8 mouse cellular contexts compared by ENCODE assay signal in the genomic region with DNA sequence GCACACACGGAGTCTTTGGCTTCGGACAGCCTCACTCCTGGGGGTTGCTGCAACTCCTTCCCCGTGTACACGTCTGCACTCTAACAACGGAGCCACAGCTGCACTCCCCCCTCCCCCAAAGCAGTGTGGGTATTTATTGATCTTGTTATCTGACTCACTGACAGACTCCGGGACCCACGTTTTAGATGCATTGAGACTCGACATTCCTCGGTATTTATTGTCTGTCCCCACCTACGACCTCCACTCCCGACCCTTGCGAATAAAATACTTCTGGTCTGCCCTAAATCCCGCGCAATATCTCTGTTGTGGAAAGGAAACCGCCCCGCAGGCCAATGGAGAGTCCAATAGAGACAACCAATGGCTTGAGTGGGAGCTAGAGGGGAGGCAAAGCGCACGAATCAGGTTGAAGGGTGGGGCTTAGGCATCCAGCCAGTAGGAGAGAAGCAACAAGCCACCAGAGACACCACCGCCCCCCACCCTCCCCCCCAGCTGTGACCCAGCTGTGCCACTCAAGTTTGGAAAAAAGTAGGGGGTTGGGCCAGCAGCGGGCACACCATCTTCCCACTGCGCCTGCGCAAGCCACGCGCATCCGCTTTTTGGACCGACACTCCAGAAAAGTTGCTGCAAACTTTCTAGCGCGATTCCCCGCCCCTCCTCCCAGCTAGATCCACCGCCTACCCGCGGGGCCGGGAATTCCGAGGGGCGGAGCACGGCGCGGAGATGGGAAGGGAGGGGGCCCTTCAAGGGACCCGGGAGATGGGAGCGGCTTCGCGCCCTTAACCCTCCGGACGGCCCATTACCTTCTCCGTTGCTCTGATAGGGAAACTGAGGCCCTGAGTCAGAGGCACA. TPM values are rescaled to one million over a fixed set of nuclear protein-coding genes. Genes with fewer than 3 reads are reported as not detected.
A peak's percentile ranks its signal among the peaks of the same experiment; 100 is the strongest.
DNase-seq lines count a peak whose midpoint lies in the region; ATAC-seq and TF ChIP-seq lines count a peak whose summit lies in the region.

No protein-coding gene starts in this region.

- no peaks in the 10 kb centered on the region for H3K27me3 ChIP-seq in lung, postnatal 0 days (replicated peaks; ENCODE audit: insufficient read depth, low read length)

- peak overlapping the region; percentile 92 for H3K27ac ChIP-seq in lung, postnatal 0 days (ENCODE audit: low read length)

- peak; percentile 94 for DNase-seq in MEL-GATA-1-ER (ENCODE audit: extremely low read depth, low read depth)
- peak; percentile 45 for DNase-seq in cerebellum, adult 9-10 months
- peak; percentile 85 for DNase-seq in layer of hippocampus, adult 9-11 months
- peak; percentile 99 for DNase-seq in lung, postnatal 0 days (ENCODE audit: low spot score)
- DNase-seq in ovary, postnatal 36 days (ENCODE audit: low spot score) = peak; percentile 99
- DNase-seq in thymus, postnatal 14 days = peak; percentile 95

- TF ChIP-seq EP300 in lung, postnatal 0 days (IDR thresholded peaks at IDR 0.05) = no peak

- H3K4me1 ChIP-seq in lung, postnatal 0 days (ENCODE audit: insufficient read depth, low read depth, low read length) = peaks cover 14% of the 10 kb centered on the region

- ATAC-seq in frontal cortex, adult (ENCODE audit: low TSS enrichment) = peak; percentile 32; the same call in 1 of the 2 replicates
- ATAC-seq in hematopoietic stem cell, adult 5-6 weeks (replicated peaks in 1 of 2; ENCODE audit: insufficient read depth in 1 of 2, low FRiP score in 2 of 2, low TSS enrichment in 1 of 2, low read depth in 1 of 2, poor library complexity in 2 of 2, severe bottlenecking in 2 of 2) = peak; percentile 74 to 75
- ATAC-seq in lung, postnatal 0 days = peak; percentile 89

- H3K4me2 ChIP-seq in lung, postnatal 0 days (replicated peaks; ENCODE audit: low read depth, low read length) = peak overlapping the region; percentile 93

- H3K36me3 ChIP-seq in lung, postnatal 0 days (ENCODE audit: insufficient read depth, low read length) = no peaks in the 10 kb centered on the region

- no peak for TF ChIP-seq CTCF in lung, postnatal 0 days (IDR thresholded peaks at IDR 0.05)

- peak overlapping the region; percentile 55 for H3K9ac ChIP-seq in lung, postnatal 0 days (replicated peaks; ENCODE audit: low read depth)

- H3K9me3 ChIP-seq in lung, postnatal 0 days (ENCODE audit: low read length) = no peaks in the 10 kb centered on the region

- peak overlapping the region; percentile 69 for H3K4me3 ChIP-seq in lung, postnatal 0 days (ENCODE audit: low read depth, low read length)

- WGBS in lung, postnatal 0 days = under 1% methylated on average over 43 of the region's 45 CpGs

RNA-seq across cellular contexts. Expression of gene Six5, which starts 0.6 kb away (rescaled TPM):
- 7.9 and 9.3 TPM in 2 replicates for total RNA-seq in hematopoietic stem cell, adult 5-6 weeks (2017)
- polyA plus RNA-seq in lung, postnatal 0 days (2015; fragmentation: Nextera tagmentation; extraction: Ambion mirVana) = 4.2 and 4.7 TPM in 2 replicates

RNA-seq across cellular contexts. Expression of gene Dmpk, which starts 10.1 kb away (rescaled TPM):
- 3.6 TPM in 1 of 2 replicates, not detected in the other for total RNA-seq in hematopoietic stem cell, adult 5-6 weeks (2017)
- polyA plus RNA-seq in lung, postnatal 0 days (2015; fragmentation: Nextera tagmentation; extraction: Ambion mirVana) = 11.5 and 14.7 TPM in 2 replicates

RNA-seq across cellular contexts. Expression of gene Dmwd, which starts 17.7 kb away (rescaled TPM):
- 13.5 TPM in 2 replicates for total RNA-seq in hematopoietic stem cell, adult 5-6 weeks (2017)
- polyA plus RNA-seq in lung, postnatal 0 days (2015; fragmentation: Nextera tagmentation; extraction: Ambion mirVana) = 9.7 and 12.0 TPM in 2 replicates

RNA-seq across cellular contexts. Expression of gene Gm4969, which starts 24.4 kb away (rescaled TPM):
- total RNA-seq in hematopoietic stem cell, adult 5-6 weeks (2017) = 0.50 and 1.1 TPM in 2 replicates
- 0.20 and 0.23 TPM in 2 replicates for polyA plus RNA-seq in lung, postnatal 0 days (2015; fragmentation: Nextera tagmentation; extraction: Ambion mirVana)

RNA-seq across cellular contexts. Expression of gene Fbxo46, which starts 25.9 kb away (rescaled TPM):
- 7.8 and 8.3 TPM in 2 replicates for total RNA-seq in hematopoietic stem cell, adult 5-6 weeks (2017)
- 9.9 and 10.1 TPM in 2 replicates for polyA plus RNA-seq in lung, postnatal 0 days (2015; fragmentation: Nextera tagmentation; extraction: Ambion mirVana)

Comparison
In these comparisons a context has a peak if more than half of its experiments do, and no peak if none do; other contexts are left out.
1. Peak in every context shown above with its lines: DNase-seq, ATAC-seq, H3K4me3 ChIP-seq and H3K27ac ChIP-seq.
2. DNase-seq: peak in every context shown above with its lines; median percentile 99 in lung, postnatal 0 days; 99 in ovary, postnatal 36 days; 95 in thymus, postnatal 14 days; 94 in MEL-GATA-1-ER; 85 in layer of hippocampus, adult 9-11 months; 45 in cerebellum, adult 9-10 months.
3. ATAC-seq: peak in every context shown above with its lines; median percentile 89 in lung, postnatal 0 days; 74 in hematopoietic stem cell, adult 5-6 weeks; 32 in frontal cortex, adult.